25 mouse cellular contexts compared by ENCODE assay signal in the genomic region with DNA sequence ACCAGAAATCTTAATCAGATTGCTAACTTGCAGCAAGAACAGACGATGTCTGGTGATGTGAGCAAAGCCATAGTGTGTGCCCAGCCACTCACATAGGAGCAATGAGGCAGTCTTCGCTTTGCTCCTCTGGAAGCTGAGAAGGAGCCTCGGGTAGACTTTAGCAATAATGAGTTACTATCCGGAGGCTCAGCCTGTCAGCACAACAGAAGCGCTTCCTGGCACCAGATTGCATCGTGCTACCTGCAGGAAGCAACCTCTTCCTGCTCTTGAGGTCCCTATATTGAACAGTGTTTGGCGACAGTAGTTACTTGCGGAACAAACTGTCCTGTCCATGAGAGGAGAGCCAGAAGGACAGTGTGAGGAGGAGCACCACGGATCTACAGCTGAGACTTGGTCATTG. TPM values are rescaled to one million over a fixed set of nuclear protein-coding genes. Genes with fewer than 3 reads are reported as not detected.
DNase-seq lines count a peak whose midpoint lies in the region; ATAC-seq and TF ChIP-seq lines count a peak whose summit lies in the region.
"Had no signal": no experiment of that assay in that cellular context is flagged by ENCODE, and none has a peak within 500 bp of the region (broad histone marks: within the 10 kb centered on the region; RNA-seq: fewer than 3 reads in every experiment).

No protein-coding gene starts in this region.

- peak; percentile 5 for DNase-seq in lung, postnatal 10 days
- DNase-seq in lung, adult 2 months, result no peak
- peak; percentile 20 for DNase-seq in thymus, postnatal 14 days
- DNase-seq in thymus, postnatal 36 days, result no peak
- DNase-seq in naive thymus-derived CD4-positive, alpha-beta T cell, adult 2 months (ENCODE audit: low read depth), result peak; percentile 9
- no peak for DNase-seq in stomach, postnatal 0 days (ENCODE audit: low spot score)
- DNase-seq: adrenal gland, postnatal 14 days; cerebellum, adult 9-11 months; gastrocnemius, postnatal 25 days; heart, postnatal 4 days; kidney, adult 2 months; layer of hippocampus, postnatal 36 days; lung, embryonic 14.5 days; right cerebral cortex, adult 18-20 months; right cerebral cortex, postnatal 4 days had no signal

- WGBS in lung, adult 2 months, result 34% methylated on average over 9 of the region's 9 CpGs
- WGBS in stomach, postnatal 0 days, result 55% methylated on average over 9 of the region's 9 CpGs

- no peak overlapping the region for H3K4me3 ChIP-seq in lung, adult 2 months (replicated peaks; ENCODE audit: extremely low read depth, low read depth, low read length)
- H3K4me3 ChIP-seq in stomach, postnatal 0 days (ENCODE audit: low read depth, low read length), result no peak overlapping the region
- H3K4me3 ChIP-seq: embryonic facial prominence, embryonic 12.5 days; hindbrain, embryonic 15.5 days; neural tube, embryonic 15.5 days had no signal

- no peak overlapping the region for H3K27ac ChIP-seq in stomach, postnatal 0 days (replicated peaks)
- H3K27ac ChIP-seq: embryonic facial prominence, embryonic 12.5 days; hindbrain, embryonic 15.5 days; kidney, postnatal 0 days; neural tube, embryonic 15.5 days had no signal

- no peak overlapping the region for H3K9ac ChIP-seq in stomach, postnatal 0 days (ENCODE audit: low read length)
- H3K9ac ChIP-seq: embryonic facial prominence, embryonic 12.5 days; hindbrain, embryonic 15.5 days; lung, embryonic 14.5 days; neural tube, embryonic 15.5 days had no signal

- no peak overlapping the region for H3K4me2 ChIP-seq in stomach, postnatal 0 days (replicated peaks; ENCODE audit: low read depth)
- H3K4me2 ChIP-seq: embryonic facial prominence, embryonic 12.5 days; hindbrain, embryonic 15.5 days; lung, embryonic 14.5 days; neural tube, embryonic 15.5 days had no signal

- H3K4me1 ChIP-seq in lung, adult 2 months (ENCODE audit: control insufficient read depth, insufficient read depth, low read length), result no peaks in the 10 kb centered on the region; the same call in 1 of the 2 replicates
- no peaks in the 10 kb centered on the region for H3K4me1 ChIP-seq in stomach, postnatal 0 days (replicated peaks; ENCODE audit: control insufficient read depth, insufficient read depth)
- H3K4me1 ChIP-seq: hindbrain, embryonic 15.5 days had no signal

- H3K36me3 ChIP-seq in stomach, postnatal 0 days (ENCODE audit: control insufficient read depth, insufficient read depth, low read length), result no peaks in the 10 kb centered on the region
- H3K36me3 ChIP-seq: embryonic facial prominence, embryonic 12.5 days; hindbrain, embryonic 15.5 days; neural tube, embryonic 15.5 days had no signal

- H3K27me3 ChIP-seq in stomach, postnatal 0 days (ENCODE audit: control insufficient read depth, insufficient read depth, low read length), result no peaks in the 10 kb centered on the region
- H3K27me3 ChIP-seq: embryonic facial prominence, embryonic 12.5 days; hindbrain, embryonic 15.5 days; neural tube, embryonic 15.5 days had no signal

- peak; percentile 64 to 65 for ATAC-seq in hematopoietic stem cell, adult 5-6 weeks (replicated peaks in 1 of 2; ENCODE audit: insufficient read depth in 1 of 2, low FRiP score in 2 of 2, low TSS enrichment in 1 of 2, low read depth in 1 of 2, poor library complexity in 2 of 2, severe bottlenecking in 2 of 2)
- ATAC-seq in stomach, postnatal 0 days (ENCODE audit: low FRiP score, low TSS enrichment), result no peak

- no peaks in the 10 kb centered on the region for H3K9me3 ChIP-seq in stomach, postnatal 0 days (ENCODE audit: control insufficient read depth, low read length)
- H3K9me3 ChIP-seq: embryonic facial prominence, embryonic 12.5 days; hindbrain, embryonic 15.5 days; neural tube, embryonic 15.5 days had no signal

- TF ChIP-seq POLR2A in lung, adult 2 months (IDR thresholded peaks at IDR 0.05; ENCODE audit: borderline replicate concordance, extremely low read depth, low read depth, low read length), result no peak

- TF ChIP-seq CTCF in lung, adult 2 months (IDR thresholded peaks at IDR 0.05; ENCODE audit: insufficient read depth, low read length), result no peak
- no peak for TF ChIP-seq CTCF in stomach, postnatal 0 days (IDR thresholded peaks at IDR 0.05; ENCODE audit: low read depth)

- no peak for TF ChIP-seq EP300 in stomach, postnatal 0 days (optimal IDR thresholded peaks at IDR 0.05)

RNA-seq across cellular contexts. Expression of a gene that starts 28.2 kb away (rescaled TPM):
- 0.27 and 0.92 TPM in 2 replicates for polyA plus RNA-seq in lung, adult 2 months (2012; rRNA removed)
- total RNA-seq in hematopoietic stem cell, adult 5-6 weeks (2017), result not detected in 2 replicates
- polyA plus RNA-seq in stomach, postnatal 0 days (2015; fragmentation: Nextera tagmentation; extraction: Ambion mirVana), result 0.17 TPM in 1 of 2 replicates, not detected in the other
- total RNA-seq: adrenal gland, postnatal 14 days; liver, adult 2 months; midbrain, postnatal 0 days had no signal
- polyA plus RNA-seq: forebrain, embryonic 11.5 days; intestine, embryonic 14.5 days; kidney, postnatal 0 days; liver, adult 2 months; lung, embryonic 14.5 days; stomach, embryonic 14.5 days had no signal

Comparison
In these comparisons a context has a peak if more than half of its experiments do, and no peak if none do; other contexts are left out.
1. DNase-seq: peak in lung, postnatal 10 days (single experiment), thymus, postnatal 14 days (single experiment) and naive thymus-derived CD4-positive, alpha-beta T cell, adult 2 months (single experiment); none in lung, adult 2 months (single experiment), thymus, postnatal 36 days (0 of 2) and stomach, postnatal 0 days (single experiment).